Mouse (Mus musculus): ENCODE measurements at regions not wholly inside any gene's neighbourhood (a gene's known extent, or its start where the extent isn't known, plus 50 kb on each side); places are given as distances from the start of the nearest gene placed in this dataset.

- no peak for DNase-seq
Measured at GRCm38 (mm10) chr4:131217083-131217482, 272.9 kb downstream of the Matn1 start.

- no peak for DNase-seq
Measured at GRCm38 (mm10) chr4:131217571-131218155, 273.5 kb downstream of the Matn1 start.

GRCm38 (mm10) chr4:131220966-131221365 lies 276.8 kb downstream of the Matn1 start:
- no peak for DNase-seq

GRCm38 (mm10) chr4:131230361-131230760 lies 286.2 kb downstream of the Matn1 start:
- no peak for DNase-seq

- no peak for DNase-seq
Measured at GRCm38 (mm10) chr4:131236611-131237031, 292.4 kb downstream of the Matn1 start.

- no peak for DNase-seq
Measured at GRCm38 (mm10) chr4:131238591-131238990, 294.4 kb downstream of the Matn1 start.

GRCm38 (mm10) chr4:131239132-131239531 lies 294.9 kb downstream of the Matn1 start:
- no peak for DNase-seq

- no peak for DNase-seq
Measured at GRCm38 (mm10) chr4:131240457-131240856, 296.3 kb downstream of the Matn1 start.

- no peak for DNase-seq
Measured at GRCm38 (mm10) chr4:131242250-131242649, 298.1 kb downstream of the Matn1 start.

- no peak for DNase-seq
Measured at GRCm38 (mm10) chr4:131243744-131244387, 299.7 kb downstream of the Matn1 start.

GRCm38 (mm10) chr4:131252602-131253442 lies 308.6 kb downstream of the Matn1 start:
- DNase-seq = no peak

- no peak for DNase-seq
Measured at GRCm38 (mm10) chr4:131253443-131253817, 309.2 kb downstream of the Matn1 start.

- DNase-seq = no peak
Measured at GRCm38 (mm10) chr4:131254243-131254642, 310.1 kb downstream of the Matn1 start.

GRCm38 (mm10) chr4:131254691-131255090 lies 310.5 kb downstream of the Matn1 start:
- no peak for DNase-seq

GRCm38 (mm10) chr4:131261236-131261635 lies 317.1 kb downstream of the Matn1 start:
- no peak for DNase-seq

GRCm38 (mm10) chr4:131262909-131263308 lies 318.7 kb downstream of the Matn1 start:
- no peak for DNase-seq

GRCm38 (mm10) chr4:131266764-131267163 lies 322.6 kb downstream of the Matn1 start:
- DNase-seq = no peak

GRCm38 (mm10) chr4:131267760-131268159 lies 323.6 kb downstream of the Matn1 start:
- no peak for DNase-seq

- DNase-seq = no peak
Measured at GRCm38 (mm10) chr4:131270192-131270591, 326.0 kb downstream of the Matn1 start.

- DNase-seq = no peak
Measured at GRCm38 (mm10) chr4:131272060-131272459, 327.9 kb downstream of the Matn1 start.

- no peak for DNase-seq
Measured at GRCm38 (mm10) chr4:131293560-131293959, 349.4 kb downstream of the Matn1 start.

- DNase-seq = no peak
Measured at GRCm38 (mm10) chr4:131298011-131298674, 354.0 kb downstream of the Matn1 start.

- DNase-seq = no peak
Measured at GRCm38 (mm10) chr4:131303936-131304335, 359.8 kb downstream of the Matn1 start.
